Mouse (Mus musculus): ENCODE measurements at regions not wholly inside any gene's neighbourhood (a gene's known extent, or its start where the extent isn't known, plus 50 kb on each side); places are given as distances from the start of the nearest gene placed in this dataset.

GRCm38 (mm10) chr14:14639102-14640015 lies 62.7 kb upstream of the Slc4a7 start:
- Histone ChIP-seq H3K4me2 (ENCODE audit: low read depth) (no peak overlapping the region), H3K36me3 (ENCODE audit: insufficient read depth) (no peaks in the 10 kb centered on the region), H3K9ac (no peak overlapping the region), H3K4me3 (ENCODE audit: low read depth, low read length) (no peak overlapping the region), H3K27me3 (ENCODE audit: insufficient read depth, low read length) (no peaks in the 10 kb centered on the region), H3K4me1 (ENCODE audit: insufficient read depth) (no peaks in the 10 kb centered on the region), H3K27ac (ENCODE audit: low read depth, low read length) (no peak overlapping the region), H3K9me3 (ENCODE audit: low read length) (no peaks in the 10 kb centered on the region)
- 85% methylated on average over 7 of the region's 7 CpGs for WGBS
- DNase-seq, result no peak
- TF ChIP-seq CTCF (IDR thresholded peaks at IDR 0.05; ENCODE audit: low read depth), result no peak
- ATAC-seq, result no peak

GRCm38 (mm10) chr14:14640023-14640441 lies 62.0 kb upstream of the Slc4a7 start:
- no peak for ATAC-seq
- no peak overlapping the region for H3K27ac ChIP-seq (ENCODE audit: low read depth, low read length)
- no peak overlapping the region for H3K4me2 ChIP-seq (ENCODE audit: low read depth)
- no peaks in the 10 kb centered on the region for H3K27me3 ChIP-seq (ENCODE audit: insufficient read depth, low read length)
- no peaks in the 10 kb centered on the region for H3K9me3 ChIP-seq (ENCODE audit: low read length)
- WGBS, result 58% methylated on average over 3 of the region's 3 CpGs
- DNase-seq, result no peak
- H3K36me3 ChIP-seq (ENCODE audit: insufficient read depth), result no peaks in the 10 kb centered on the region
- H3K4me3 ChIP-seq (ENCODE audit: low read depth, low read length), result no peak overlapping the region
- no peak for TF ChIP-seq CTCF (IDR thresholded peaks at IDR 0.05; ENCODE audit: low read depth)
- no peak overlapping the region for H3K9ac ChIP-seq
- H3K4me1 ChIP-seq (ENCODE audit: insufficient read depth), result no peaks in the 10 kb centered on the region

GRCm38 (mm10) chr14:14640557-14640956 lies 61.5 kb upstream of the Slc4a7 start:
- ATAC-seq, result no peak
- no peaks in the 10 kb centered on the region for H3K27me3 ChIP-seq (ENCODE audit: insufficient read depth, low read length)
- no peak overlapping the region for H3K9ac ChIP-seq

GRCm38 (mm10) chr14:14643533-14643932 lies 58.5 kb upstream of the Slc4a7 start:
- Histone ChIP-seq H3K4me2 (ENCODE audit: low read depth) (no peak overlapping the region), H3K9ac (no peak overlapping the region), H3K4me3 (ENCODE audit: low read depth, low read length) (no peak overlapping the region), H3K4me1 (ENCODE audit: insufficient read depth) (no peaks in the 10 kb centered on the region), H3K27ac (ENCODE audit: low read depth, low read length) (no peak overlapping the region), H3K9me3 (ENCODE audit: low read length) (no peaks in the 10 kb centered on the region), H3K36me3 (ENCODE audit: insufficient read depth) (no peaks in the 10 kb centered on the region), H3K27me3 (ENCODE audit: insufficient read depth, low read length) (no peaks in the 10 kb centered on the region)
- ATAC-seq (no peak), DNase-seq (no peak)
- WGBS, result 87% methylated on average over 3 of the region's 3 CpGs
- no peak for TF ChIP-seq CTCF (IDR thresholded peaks at IDR 0.05; ENCODE audit: low read depth)

More at GRCm38 (mm10) chr14:14640557-14640956, 61.5 kb upstream of the Slc4a7 start:
- no peaks in the 10 kb centered on the region for H3K9me3 ChIP-seq (ENCODE audit: low read length)
- H3K4me1 ChIP-seq (ENCODE audit: insufficient read depth), result no peaks in the 10 kb centered on the region
- no peak overlapping the region for H3K4me2 ChIP-seq (ENCODE audit: low read depth)
- TF ChIP-seq CTCF (IDR thresholded peaks at IDR 0.05; ENCODE audit: low read depth), result no peak
- H3K27ac ChIP-seq (ENCODE audit: low read depth, low read length), result no peak overlapping the region
- no peaks in the 10 kb centered on the region for H3K36me3 ChIP-seq (ENCODE audit: insufficient read depth)
- DNase-seq, result no peak
- H3K4me3 ChIP-seq (ENCODE audit: low read depth, low read length), result no peak overlapping the region

GRCm38 (mm10) chr14:14645084-14645483 lies 57.0 kb upstream of the Slc4a7 start:
- H3K9me3 ChIP-seq (ENCODE audit: low read length), result no peaks in the 10 kb centered on the region
- DNase-seq (no peak), ATAC-seq (no peak)
- H3K27ac ChIP-seq (ENCODE audit: low read depth, low read length), result no peak overlapping the region
- H3K4me1 ChIP-seq (ENCODE audit: insufficient read depth), result no peaks in the 10 kb centered on the region
- H3K4me2 ChIP-seq (ENCODE audit: low read depth), result no peak overlapping the region
- H3K36me3 ChIP-seq (ENCODE audit: insufficient read depth), result no peaks in the 10 kb centered on the region
- 73% methylated on average over 3 of the region's 3 CpGs for WGBS
- no peaks in the 10 kb centered on the region for H3K27me3 ChIP-seq (ENCODE audit: insufficient read depth, low read length)
- no peak for TF ChIP-seq CTCF (IDR thresholded peaks at IDR 0.05; ENCODE audit: low read depth)
- no peak overlapping the region for H3K4me3 ChIP-seq (ENCODE audit: low read depth, low read length)
- no peak overlapping the region for H3K9ac ChIP-seq

Data from forebrain, postnatal 0 days (tissue).